Mouse (Mus musculus): ENCODE results near the gene Gpr27. TPM values are rescaled to one million over a fixed set of nuclear protein-coding genes. Genes with fewer than 3 reads are reported as not detected.
A peak's percentile ranks its signal among the peaks of the same experiment; 100 is the strongest.

Gpr27 gene
- 9.8 and 10.2 TPM in 2 replicates for polyA plus RNA-seq (2015; fragmentation: Nextera tagmentation; extraction: Ambion mirVana)

DNA sequence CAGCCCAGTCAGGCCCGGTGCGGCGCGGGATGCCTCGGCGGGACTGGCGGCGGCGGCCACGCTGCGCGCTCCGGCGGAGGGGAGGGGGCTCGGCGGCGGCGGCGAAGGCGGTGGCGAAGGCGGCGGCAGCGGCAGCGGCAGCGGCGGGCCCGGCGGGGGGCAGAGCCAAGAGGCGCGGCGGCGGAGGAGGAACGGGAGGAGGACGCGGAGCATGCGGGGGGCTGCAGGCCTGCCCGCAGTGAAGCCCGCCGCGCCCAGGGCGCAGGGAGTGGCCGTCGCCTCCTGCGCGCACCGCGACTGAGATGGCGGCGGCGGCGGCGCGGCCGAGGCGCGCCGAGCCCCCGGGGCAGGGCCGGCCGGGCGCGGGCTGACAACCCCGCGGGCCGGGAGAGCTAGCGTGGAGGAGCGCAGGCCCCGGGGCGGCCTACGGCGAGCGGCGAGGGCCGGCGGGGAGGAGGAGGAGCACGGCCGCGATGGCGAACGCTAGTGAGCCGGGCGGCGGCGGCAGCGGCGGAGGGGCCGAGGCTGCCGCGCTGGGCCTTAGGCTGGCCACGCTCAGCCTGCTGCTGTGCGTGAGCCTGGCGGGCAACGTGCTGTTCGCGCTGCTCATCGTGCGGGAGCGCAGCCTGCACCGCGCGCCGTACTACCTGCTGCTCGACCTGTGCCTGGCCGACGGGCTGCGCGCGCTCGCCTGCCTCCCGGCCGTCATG, at the start of gene Gpr27:
TSS of gene Gpr27 (plus strand) at position 474 of the 710 bp plus-strand sequence.
- Histone ChIP-seq H3K9ac (peak within 1 kb of the TSS; percentile 92), H3K27ac (peak within 1 kb of the TSS; percentile 94), H3K4me3 (peak within 1 kb of the TSS; percentile 76), H3K27me3 (peaks cover 64% of the 10 kb centered on the region), H3K9me3 (no peaks in the 10 kb centered on the region), H3K36me3 (no peaks in the 10 kb centered on the region), H3K4me2 (peak within 1 kb of the TSS; percentile 89), H3K4me1 (replicated peaks) (peaks cover 41% of the 10 kb centered on the region)
- peak; percentile 89 for ATAC-seq (ENCODE audit: low FRiP score)
- WGBS, result under 1% methylated on average over 58 of the region's 112 CpGs

DNA sequence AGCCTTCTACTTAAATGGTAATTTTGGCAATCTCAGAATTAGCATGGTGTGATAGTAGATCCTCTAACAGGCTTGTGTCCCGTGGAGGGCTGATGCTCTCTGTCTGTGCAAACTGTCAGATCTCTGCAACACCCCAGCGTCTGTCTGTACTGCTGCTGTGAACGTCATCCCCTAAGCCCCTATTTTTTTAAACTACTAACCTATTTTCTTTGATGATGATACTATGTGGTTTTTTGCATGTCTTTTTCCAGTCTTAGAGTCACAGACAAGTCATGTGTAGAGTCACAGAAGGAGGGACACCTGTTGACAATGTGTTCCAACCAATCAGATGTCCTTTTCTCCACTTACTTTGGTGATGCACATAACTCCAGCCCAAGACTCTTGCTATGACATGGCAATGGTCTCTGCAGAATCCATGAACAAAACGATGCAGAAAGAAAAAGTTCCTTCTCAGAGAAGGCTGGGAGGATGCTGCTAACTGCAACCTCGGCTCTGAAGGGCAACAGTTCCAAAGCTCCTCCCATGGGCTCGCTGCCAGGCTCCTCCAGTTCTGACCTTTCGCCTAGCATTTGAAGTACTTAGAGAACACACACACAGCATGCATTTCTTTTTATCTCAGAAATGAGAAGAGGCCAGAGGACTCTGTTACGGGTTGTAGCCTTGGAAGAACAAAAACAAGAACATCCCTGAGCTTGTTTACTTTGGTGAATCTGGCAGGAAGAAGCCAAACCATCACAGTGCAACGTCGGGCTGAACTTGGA, 48.9 kb upstream of the Gpr27 start:
- H3K4me2 ChIP-seq, result no peak overlapping the region
- no peak overlapping the region for H3K27ac ChIP-seq
- 70% methylated on average over 10 of the region's 10 CpGs for WGBS
- no peak overlapping the region for H3K9ac ChIP-seq
- H3K36me3 ChIP-seq, result peaks cover 18% of the 10 kb centered on the region
- no peaks in the 10 kb centered on the region for H3K9me3 ChIP-seq
- H3K4me1 ChIP-seq (replicated peaks), result peaks cover 6% of the 10 kb centered on the region
- 0 out of 2 replicates have a peak, but pooled peaks cover 4% of the 10 kb centered on the region for H3K27me3 ChIP-seq
- no peak overlapping the region for H3K4me3 ChIP-seq
- ATAC-seq (ENCODE audit: low FRiP score), result no peak

DNA sequence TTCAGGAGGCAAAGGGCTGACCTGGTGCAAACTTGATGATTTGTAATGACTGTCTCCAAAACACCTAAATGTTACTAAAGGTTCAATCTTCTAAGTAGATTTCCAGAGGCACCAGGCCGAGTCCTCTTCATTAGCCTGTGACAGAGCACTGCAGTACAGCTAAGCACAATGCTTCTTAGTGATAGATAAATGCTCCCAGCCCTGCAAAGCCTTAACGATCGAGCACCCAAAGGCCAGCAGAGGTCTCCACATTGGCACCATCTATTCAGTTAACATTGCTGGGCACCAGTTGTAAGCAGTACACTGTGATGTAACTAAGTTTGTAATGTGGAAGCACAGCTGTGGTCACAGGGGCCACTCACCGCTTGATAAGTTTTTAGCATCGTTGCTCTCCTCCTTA, 48.1 kb upstream of the Gpr27 start:
- H3K27me3 ChIP-seq, result 0 out of 2 replicates have a peak, but pooled peaks cover 4% of the 10 kb centered on the region
- H3K27ac ChIP-seq, result no peak overlapping the region
- H3K9ac ChIP-seq, result no peak overlapping the region
- no peak overlapping the region for H3K4me3 ChIP-seq
- H3K4me1 ChIP-seq (replicated peaks), result peaks cover 6% of the 10 kb centered on the region
- peaks cover 12% of the 10 kb centered on the region for H3K36me3 ChIP-seq
- 81% methylated on average over 5 of the region's 5 CpGs for WGBS
- ATAC-seq (ENCODE audit: low FRiP score), result no peak
- no peaks in the 10 kb centered on the region for H3K9me3 ChIP-seq
- H3K4me2 ChIP-seq, result no peak overlapping the region

DNA sequence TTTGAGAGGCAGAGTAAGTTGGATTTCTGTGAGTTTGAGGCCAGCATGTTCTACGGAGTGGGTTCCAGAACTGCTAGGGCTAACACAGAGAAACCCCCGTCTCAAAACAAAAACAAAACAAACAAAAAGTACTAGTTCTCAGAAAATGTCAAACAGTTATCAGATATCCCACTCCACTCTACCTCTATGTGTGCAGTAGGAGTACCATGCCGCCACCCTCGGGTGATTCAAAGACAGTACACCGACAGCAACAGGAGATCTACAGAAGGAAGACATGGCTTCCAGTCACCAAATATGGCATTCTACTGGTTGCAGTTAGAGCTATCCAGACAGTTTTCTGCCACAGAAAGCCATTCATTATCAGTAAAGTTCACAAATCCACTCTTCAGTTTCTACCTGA, 47.6 kb upstream of the Gpr27 start:
- Histone ChIP-seq H3K9me3 (no peaks in the 10 kb centered on the region), H3K4me1 (replicated peaks) (peaks cover 6% of the 10 kb centered on the region), H3K36me3 (peaks cover 8% of the 10 kb centered on the region; the same call in 1 of the 2 replicates), H3K4me2 (no peak overlapping the region), H3K4me3 (no peak overlapping the region), H3K27me3 (0 out of 2 replicates have a peak, but pooled peaks cover 4% of the 10 kb centered on the region), H3K27ac (no peak overlapping the region), H3K9ac (no peak overlapping the region)
- 90% methylated on average over 5 of the region's 5 CpGs for WGBS
- ATAC-seq (ENCODE audit: low FRiP score), result no peak

- Histone ChIP-seq H3K4me3 (no peak overlapping the region), H3K27me3 (peaks cover 6% of the 10 kb centered on the region; the same call in 1 of the 2 replicates), H3K36me3 (peaks cover 8% of the 10 kb centered on the region; the same call in 1 of the 2 replicates), H3K4me2 (no peak overlapping the region), H3K4me1 (replicated peaks) (peaks cover 6% of the 10 kb centered on the region), H3K27ac (no peak overlapping the region), H3K9ac (0 out of 2 replicates have a peak overlapping the region, but pooled peaks have one; percentile 5), H3K9me3 (no peaks in the 10 kb centered on the region)
- ATAC-seq (ENCODE audit: low FRiP score), result no peak
- WGBS, result 63% methylated on average over 10 of the region's 10 CpGs
Measured at GRCm38 (mm10) chr6:99646344-99646743, 46.1 kb upstream of the Gpr27 start.

GRCm38 (mm10) chr6:99649307-99649706, 43.2 kb upstream of the Gpr27 start:
- WGBS, result 65% methylated on average over 2 of the region's 2 CpGs
- Histone ChIP-seq H3K9me3 (no peaks in the 10 kb centered on the region), H3K36me3 (peaks cover 8% of the 10 kb centered on the region; the same call in 1 of the 2 replicates), H3K27ac (no peak overlapping the region), H3K27me3 (peaks cover 12% of the 10 kb centered on the region; the same call in 1 of the 2 replicates), H3K4me2 (no peak overlapping the region), H3K9ac (no peak overlapping the region), H3K4me3 (no peak overlapping the region), H3K4me1 (replicated peaks) (peaks cover 8% of the 10 kb centered on the region)
- ATAC-seq (ENCODE audit: low FRiP score), result no peak

DNA sequence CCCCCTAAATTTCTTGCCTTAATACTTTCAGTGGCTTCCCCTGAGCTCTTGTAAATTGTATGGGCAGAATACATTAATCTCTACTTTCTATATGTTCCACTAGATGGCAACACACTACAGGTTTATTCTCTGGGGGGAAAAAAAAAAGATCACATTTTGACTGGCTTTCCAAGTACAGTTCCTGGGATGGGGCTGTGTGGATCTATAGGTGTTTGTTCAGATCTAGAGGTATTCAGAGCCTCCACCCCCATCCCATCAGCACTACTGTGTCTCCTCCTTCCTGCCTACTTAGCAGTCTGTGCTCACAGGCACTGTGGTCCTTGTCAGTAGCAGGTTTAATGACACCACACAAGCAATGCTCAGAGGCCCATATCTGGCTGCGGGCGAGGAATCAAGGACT, 40.1 kb upstream of the Gpr27 start:
- H3K27ac ChIP-seq, result no peak overlapping the region

GRCm38 (mm10) chr6:99654343-99654742, 38.1 kb upstream of the Gpr27 start:
- H3K27ac ChIP-seq, result no peak overlapping the region
- no peak overlapping the region for H3K4me3 ChIP-seq
- H3K27me3 ChIP-seq, result peaks cover 15% of the 10 kb centered on the region; the same call in 1 of the 2 replicates
- H3K4me1 ChIP-seq (replicated peaks), result peaks cover 16% of the 10 kb centered on the region
- H3K4me2 ChIP-seq, result no peak overlapping the region
- H3K9ac ChIP-seq, result 0 out of 2 replicates have a peak overlapping the region, but pooled peaks have one; percentile 35
- 41% methylated on average over 5 of the region's 5 CpGs for WGBS
- no peaks in the 10 kb centered on the region for H3K36me3 ChIP-seq
- no peaks in the 10 kb centered on the region for H3K9me3 ChIP-seq
- ATAC-seq (ENCODE audit: low FRiP score), result no peak

More for the DNA sequence above, 40.1 kb upstream of the Gpr27 start:
- Histone ChIP-seq H3K36me3 (no peaks in the 10 kb centered on the region), H3K4me1 (replicated peaks) (peaks cover 11% of the 10 kb centered on the region), H3K4me2 (no peak overlapping the region), H3K4me3 (no peak overlapping the region), H3K27me3 (peaks cover 8% of the 10 kb centered on the region; the same call in 1 of the 2 replicates), H3K9me3 (no peaks in the 10 kb centered on the region), H3K9ac (no peak overlapping the region)
- WGBS, result 75% methylated on average over 2 of the region's 2 CpGs
- no peak for ATAC-seq (ENCODE audit: low FRiP score)

DNA sequence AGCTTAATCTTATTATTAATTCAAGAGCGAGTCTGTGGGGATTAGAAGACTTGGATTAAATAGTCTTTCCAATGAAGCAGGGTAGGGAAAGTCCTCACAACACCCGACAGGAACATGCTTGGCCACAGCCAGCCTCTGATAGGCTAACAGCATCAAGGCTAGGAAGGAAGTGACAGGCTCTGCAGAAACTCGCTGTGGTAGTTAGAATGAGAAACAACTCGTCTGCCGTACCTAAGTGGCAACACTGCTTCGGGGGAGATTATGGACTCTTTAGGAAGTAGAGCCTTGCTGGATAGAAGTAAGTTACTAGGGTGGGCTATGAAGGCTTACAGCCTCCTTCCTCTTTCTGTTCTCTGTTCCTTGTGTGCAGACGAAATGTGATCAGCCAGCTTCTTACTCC, 37.0 kb upstream of the Gpr27 start:
- H3K36me3 ChIP-seq, result no peaks in the 10 kb centered on the region
- no peak overlapping the region for H3K27ac ChIP-seq
- no peak overlapping the region for H3K4me2 ChIP-seq
- H3K4me3 ChIP-seq, result no peak overlapping the region
- ATAC-seq (ENCODE audit: low FRiP score), result no peak
- peaks cover 16% of the 10 kb centered on the region; the same call in 1 of the 2 replicates for H3K27me3 ChIP-seq
- 67% methylated on average over 7 of the region's 7 CpGs for WGBS
- H3K4me1 ChIP-seq (replicated peaks), result peaks cover 19% of the 10 kb centered on the region
- no peak overlapping the region for H3K9ac ChIP-seq
- no peaks in the 10 kb centered on the region for H3K9me3 ChIP-seq

- H3K9me3 ChIP-seq, result no peaks in the 10 kb centered on the region
- no peaks in the 10 kb centered on the region for H3K36me3 ChIP-seq
- no peak for ATAC-seq (ENCODE audit: low FRiP score)
- peaks cover 25% of the 10 kb centered on the region for H3K4me1 ChIP-seq (replicated peaks)
- H3K4me3 ChIP-seq, result no peak overlapping the region
- no peak overlapping the region for H3K27ac ChIP-seq
- H3K9ac ChIP-seq, result no peak overlapping the region
- H3K27me3 ChIP-seq, result peaks cover 16% of the 10 kb centered on the region; the same call in 1 of the 2 replicates
- H3K4me2 ChIP-seq, result no peak overlapping the region
- WGBS, result 89% methylated on average over 2 of the region's 2 CpGs
Measured at GRCm38 (mm10) chr6:99656088-99656487, 36.4 kb upstream of the Gpr27 start.

- Histone ChIP-seq H3K4me3 (no peak overlapping the region), H3K36me3 (no peaks in the 10 kb centered on the region), H3K9ac (no peak overlapping the region), H3K9me3 (no peaks in the 10 kb centered on the region), H3K4me2 (no peak overlapping the region), H3K4me1 (replicated peaks) (peaks cover 22% of the 10 kb centered on the region), H3K27ac (no peak overlapping the region), H3K27me3 (peaks cover 16% of the 10 kb centered on the region; the same call in 1 of the 2 replicates)
- no peak for ATAC-seq (ENCODE audit: low FRiP score)
- 90% methylated on average over 10 of the region's 10 CpGs for WGBS
Measured at GRCm38 (mm10) chr6:99658586-99658985, 33.9 kb upstream of the Gpr27 start.

GRCm38 (mm10) chr6:99660443-99660842, 32.0 kb upstream of the Gpr27 start:
- H3K4me2 ChIP-seq, result no peak overlapping the region
- H3K4me3 ChIP-seq, result no peak overlapping the region
- H3K27ac ChIP-seq, result no peak overlapping the region
- H3K27me3 ChIP-seq, result peaks cover 33% of the 10 kb centered on the region
- WGBS, result 36% methylated on average over 3 of the region's 3 CpGs
- H3K9ac ChIP-seq, result no peak overlapping the region
- no peak for ATAC-seq (ENCODE audit: low FRiP score)
- H3K9me3 ChIP-seq, result no peaks in the 10 kb centered on the region
- H3K36me3 ChIP-seq, result no peaks in the 10 kb centered on the region
- H3K4me1 ChIP-seq (replicated peaks), result peaks cover 32% of the 10 kb centered on the region

All from hindbrain, embryonic 13.5 days (tissue).